In genomic region chrX:117559063-117559462, GRCm38 (mm10) we compare ENCODE assay signal across 23 mouse cellular contexts.
A peak's percentile ranks its signal among the peaks of the same experiment; 100 is the strongest.
DNase-seq lines count a peak whose midpoint lies in the region; ATAC-seq and TF ChIP-seq lines count a peak whose summit lies in the region.
"Had no signal": no experiment of that assay in that cellular context is flagged by ENCODE, and none has a peak within 500 bp of the region (broad histone marks: within the 10 kb centered on the region; RNA-seq: fewer than 3 reads in every experiment).

No protein-coding gene starts in this region.

- H3K27ac ChIP-seq in forebrain, embryonic 14.5 days (ENCODE audit: low read depth, low read length): no peak overlapping the region
- H3K27ac ChIP-seq in forebrain, embryonic 10.5 days: no peak overlapping the region
- H3K27ac ChIP-seq: embryonic facial prominence, embryonic 12.5 days; limb, embryonic 12.5 days; liver, embryonic 13.5 days; macrophage; neural tube, embryonic 13.5 days had no signal

- no peak overlapping the region for H3K4me2 ChIP-seq in forebrain, embryonic 14.5 days (ENCODE audit: low read length)
- H3K4me2 ChIP-seq: embryonic facial prominence, embryonic 12.5 days; heart, embryonic 11.5 days; limb, embryonic 12.5 days; liver, embryonic 13.5 days; lung, embryonic 14.5 days; midbrain, embryonic 11.5 days; neural tube, embryonic 13.5 days had no signal

- peak; percentile 74; the same call in 1 of the 2 replicates for ATAC-seq in forebrain, embryonic 14.5 days

- H3K9ac ChIP-seq in forebrain, embryonic 14.5 days (ENCODE audit: low read length): no peak overlapping the region
- H3K9ac ChIP-seq: embryonic facial prominence, embryonic 12.5 days; limb, embryonic 12.5 days; liver, embryonic 13.5 days; lung, embryonic 14.5 days; neural tube, embryonic 13.5 days had no signal

- intact Hi-C loops in left cerebral cortex, postnatal 4 days (cut with DNase I): no loop called here

- H3K4me3 ChIP-seq in forebrain, embryonic 14.5 days (ENCODE audit: low read depth, low read length): no peak overlapping the region
- no peak overlapping the region for H3K4me3 ChIP-seq in forebrain, embryonic 10.5 days
- H3K4me3 ChIP-seq: embryonic facial prominence, embryonic 12.5 days; erythroblast, embryonic 14.5 days; limb, embryonic 12.5 days; liver, embryonic 13.5 days; neural tube, embryonic 13.5 days had no signal

- no peak for TF ChIP-seq CTCF in brain, embryonic 14.5 days (IDR thresholded peaks at IDR 0.05; ENCODE audit: borderline replicate concordance, extremely low read depth, insufficient read depth, insufficient read length)

- no peak for TF ChIP-seq POLR2A in brain, embryonic 14.5 days (IDR thresholded peaks at IDR 0.05; ENCODE audit: borderline replicate concordance, extremely low read depth, insufficient read depth, insufficient read length, poor library complexity, severe bottlenecking)

- no peaks in the 10 kb centered on the region for H3K4me1 ChIP-seq in forebrain, embryonic 14.5 days (ENCODE audit: control insufficient read depth, insufficient read depth, low read length)
- H3K4me1 ChIP-seq in forebrain, embryonic 10.5 days: no peaks in the 10 kb centered on the region
- H3K4me1 ChIP-seq: embryonic facial prominence, embryonic 12.5 days; limb, embryonic 12.5 days; liver, embryonic 13.5 days; neural tube, embryonic 13.5 days had no signal

- peak; percentile 59 for DNase-seq in forebrain, embryonic 14.5 days (ENCODE audit: low spot score)
- DNase-seq in forebrain, embryonic 10.5 days (ENCODE audit: extremely low spot score, low spot score): no peak
- DNase-seq in left cerebral cortex, adult 11 months (ENCODE audit: low spot score): peak; percentile 4
- no peak for DNase-seq in left cerebral cortex, postnatal 4 days
- peak; percentile 66 for DNase-seq in brain, embryonic 14.5 days (ENCODE audit: low read depth)
- peak; percentile 2 to 23 for DNase-seq in layer of hippocampus, postnatal 36 days
- DNase-seq in cerebellum, postnatal 25 days: no peak
- DNase-seq in natural killer cell, adult 2 months (ENCODE audit: low spot score in 2 of 2): no peak
- DNase-seq: adrenal gland, postnatal 36 days; cerebellum, adult 9-10 months; heart, postnatal 10 days; kidney, adult 11 months; liver, embryonic 13.5 days; lung, embryonic 14.5 days; thymus, adult 2 months had no signal

- WGBS in forebrain, embryonic 14.5 days: 67% methylated on average over 3 of the region's 3 CpGs
- 83% methylated on average over 3 of the region's 3 CpGs for WGBS in forebrain, embryonic 10.5 days

- H3K27me3 ChIP-seq in forebrain, embryonic 14.5 days (replicated peaks; ENCODE audit: control insufficient read depth, insufficient read depth, low read length): no peaks in the 10 kb centered on the region
- H3K27me3 ChIP-seq in forebrain, embryonic 10.5 days (ENCODE audit: poor library complexity, severe bottlenecking): no peaks in the 10 kb centered on the region
- H3K27me3 ChIP-seq: embryonic facial prominence, embryonic 12.5 days; limb, embryonic 12.5 days; liver, embryonic 13.5 days; neural tube, embryonic 13.5 days had no signal

- no peaks in the 10 kb centered on the region for H3K9me3 ChIP-seq in forebrain, embryonic 14.5 days (replicated peaks; ENCODE audit: control insufficient read depth, low read length)
- H3K9me3 ChIP-seq in forebrain, embryonic 10.5 days: no peaks in the 10 kb centered on the region
- H3K9me3 ChIP-seq: embryonic facial prominence, embryonic 12.5 days; limb, embryonic 12.5 days; liver, embryonic 13.5 days; neural tube, embryonic 13.5 days had no signal

- H3K36me3 ChIP-seq in forebrain, embryonic 14.5 days (ENCODE audit: control insufficient read depth, insufficient read depth, low read length): no peaks in the 10 kb centered on the region
- no peaks in the 10 kb centered on the region for H3K36me3 ChIP-seq in forebrain, embryonic 10.5 days (replicated peaks)
- H3K36me3 ChIP-seq: embryonic facial prominence, embryonic 12.5 days; G1E; limb, embryonic 12.5 days; liver, embryonic 13.5 days; neural tube, embryonic 13.5 days had no signal

Comparison
In these comparisons a context has a peak if more than half of its experiments do, and no peak if none do; other contexts are left out.
1. DNase-seq: peak in forebrain, embryonic 14.5 days (single experiment), left cerebral cortex, adult 11 months (single experiment), brain, embryonic 14.5 days (single experiment) and layer of hippocampus, postnatal 36 days (2 of 2); none in forebrain, embryonic 10.5 days (single experiment), left cerebral cortex, postnatal 4 days (single experiment), cerebellum, postnatal 25 days (0 of 2) and natural killer cell, adult 2 months (0 of 2).